Mouse (Mus musculus) hindbrain, embryonic 15.5 days (tissue): Measurements from ENCODE around the gene Dcp1b. TPM values are rescaled to one million over a fixed set of nuclear protein-coding genes. Genes with fewer than 3 reads are reported as not detected.

Experiments used
- ATAC-seq: fragments of 200-750 bp; cut with Nextera tagmentation; 2 replicates; pipeline ENCODE4 v1.8.0; 2017; ENCODE audit warnings: low read depth, moderate number of reproducible peaks, moderate TSS enrichment; ENCODE audit not compliant: low FRiP score
- H3K27ac ChIP-seq: fragments of 300-500 bp; sonication (generic); replicated peaks from 2 replicates; pipeline ENCODE4 v1.5.1; 2015; ENCODE audit warnings: mild to moderate bottlenecking, inconsistent platforms
- H3K27me3 ChIP-seq: fragments of 300-500 bp; sonication (generic); 2 replicates; pipeline ENCODE4 v1.6.1; 2015; ENCODE audit warnings: control low read depth, inconsistent platforms
- H3K36me3 ChIP-seq: fragments of 300-500 bp; sonication (generic); 2 replicates; pipeline ENCODE4 v1.6.1; 2015; ENCODE audit warnings: control low read depth, inconsistent platforms
- H3K4me1 ChIP-seq: fragments of 300-500 bp; sonication (generic); replicated peaks from 2 replicates; pipeline ENCODE4 v1.6.1; 2015; ENCODE audit warnings: control low read depth, inconsistent platforms
- H3K4me2 ChIP-seq: fragments of 300-500 bp; sonication (generic); 2 replicates; pipeline ENCODE4 v1.6.1; 2015; ENCODE audit warnings: moderate library complexity, mild to moderate bottlenecking, inconsistent platforms
- H3K4me3 ChIP-seq: fragments of 300-500 bp; sonication (generic); 2 replicates; pipeline ENCODE4 v1.5.1; 2015; ENCODE audit warnings: mild to moderate bottlenecking, inconsistent platforms
- H3K9ac ChIP-seq: fragments of 300-500 bp; sonication (generic); 2 replicates; pipeline ENCODE4 v1.6.1; 2015; ENCODE audit warnings: inconsistent platforms
- H3K9me3 ChIP-seq: fragments of 300-500 bp; sonication (generic); 2 replicates; pipeline ENCODE4 v1.6.1; 2016; ENCODE audit warnings: control low read depth, inconsistent platforms
- WGBS: fragments of 180-500 bp; shearing (Covaris S2); methylation state at CpG from one replicate; pipeline ENCODE4 v1.1.7; 2015; 5-methylcytosine and 5-hydroxymethylcytosine counted together
- polyA plus RNA-seq: library from polyadenylated mRNA; unstranded; fragments of >200 nt; fragmentation: Nextera tagmentation; extraction: Ambion mirVana; gene quantifications from 2 replicates; pipeline ENCODE4 v1.2.1, GENCODE M21; 2015

Gene Dcp1b
- polyA plus RNA-seq, 1 experiment from 2014 or later: 13.2 TPM

DNA sequence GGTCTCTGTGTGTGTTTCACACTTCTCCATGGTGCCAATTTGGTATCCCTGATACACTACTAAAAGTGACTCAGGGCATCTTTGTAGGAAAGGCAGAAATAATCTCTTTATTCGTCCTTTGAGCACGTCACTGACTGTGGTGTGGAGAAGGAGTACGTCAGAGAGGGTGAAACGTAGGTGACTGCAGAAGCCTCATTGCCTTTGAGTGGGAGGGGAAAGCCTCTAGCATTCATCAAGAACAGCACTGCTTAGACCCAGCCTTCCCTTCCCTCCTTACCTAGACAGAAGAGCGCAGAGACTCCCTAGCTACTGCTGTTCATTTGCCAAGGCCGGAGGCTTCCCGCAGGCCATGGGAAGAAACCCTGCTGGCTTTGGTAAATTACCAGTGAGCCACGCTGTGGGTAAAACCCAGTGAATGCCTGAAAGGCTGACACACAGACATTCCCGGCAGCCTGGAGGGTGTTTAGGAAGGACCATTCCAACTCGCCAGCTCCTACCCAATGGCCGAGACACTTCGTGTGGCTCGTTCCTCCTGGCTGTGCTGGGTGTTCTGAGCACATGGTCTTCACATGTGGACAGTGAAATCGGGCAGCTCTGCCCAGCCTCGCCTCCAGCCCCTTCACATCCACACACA lies 44.3 kb downstream of the Dcp1b start:
- Histone ChIP-seq H3K9me3 (no peaks in the 10 kb centered on the region), H3K9ac (no peak overlapping the region), H3K27ac (no peak overlapping the region), H3K36me3 (peaks cover 15% of the 10 kb centered on the region), H3K27me3 (no peaks in the 10 kb centered on the region), H3K4me1 (peaks cover 12% of the 10 kb centered on the region), H3K4me2 (no peak overlapping the region), H3K4me3 (no peak overlapping the region)
- WGBS: 68% methylated on average over 15 of the region's 15 CpGs
- ATAC-seq: no peak

DNA sequence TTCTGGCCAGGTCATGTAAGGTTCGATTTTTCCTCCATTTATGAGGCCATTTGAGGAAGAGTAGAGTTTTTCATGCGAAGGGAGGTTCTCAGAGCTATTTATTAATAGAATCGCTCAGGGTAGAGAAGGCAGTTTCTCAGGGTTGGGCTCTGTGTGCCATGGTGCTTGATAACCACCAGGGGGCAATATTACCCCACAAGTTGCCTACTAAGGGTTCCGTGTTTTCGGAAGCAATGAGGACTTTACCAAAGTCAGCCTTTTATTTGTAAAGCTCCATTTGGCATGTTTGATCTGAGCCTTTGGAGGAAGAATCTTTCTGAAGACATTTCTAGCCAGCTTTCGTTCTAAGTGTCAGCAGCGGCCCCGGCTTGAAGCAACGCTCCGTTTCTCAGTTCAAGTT lies 45.2 kb downstream of the Dcp1b start:
- Histone ChIP-seq H3K36me3 (peaks cover 5% of the 10 kb centered on the region), H3K4me1 (peaks cover 21% of the 10 kb centered on the region), H3K27me3 (no peaks in the 10 kb centered on the region), H3K27ac (no peak overlapping the region), H3K4me3 (no peak overlapping the region), H3K9ac (no peak overlapping the region), H3K4me2 (no peak overlapping the region), H3K9me3 (no peaks in the 10 kb centered on the region)
- 49% methylated on average over 10 of the region's 10 CpGs for WGBS
- ATAC-seq: peak; percentile 68; the same call in 1 of the 2 replicates

DNA sequence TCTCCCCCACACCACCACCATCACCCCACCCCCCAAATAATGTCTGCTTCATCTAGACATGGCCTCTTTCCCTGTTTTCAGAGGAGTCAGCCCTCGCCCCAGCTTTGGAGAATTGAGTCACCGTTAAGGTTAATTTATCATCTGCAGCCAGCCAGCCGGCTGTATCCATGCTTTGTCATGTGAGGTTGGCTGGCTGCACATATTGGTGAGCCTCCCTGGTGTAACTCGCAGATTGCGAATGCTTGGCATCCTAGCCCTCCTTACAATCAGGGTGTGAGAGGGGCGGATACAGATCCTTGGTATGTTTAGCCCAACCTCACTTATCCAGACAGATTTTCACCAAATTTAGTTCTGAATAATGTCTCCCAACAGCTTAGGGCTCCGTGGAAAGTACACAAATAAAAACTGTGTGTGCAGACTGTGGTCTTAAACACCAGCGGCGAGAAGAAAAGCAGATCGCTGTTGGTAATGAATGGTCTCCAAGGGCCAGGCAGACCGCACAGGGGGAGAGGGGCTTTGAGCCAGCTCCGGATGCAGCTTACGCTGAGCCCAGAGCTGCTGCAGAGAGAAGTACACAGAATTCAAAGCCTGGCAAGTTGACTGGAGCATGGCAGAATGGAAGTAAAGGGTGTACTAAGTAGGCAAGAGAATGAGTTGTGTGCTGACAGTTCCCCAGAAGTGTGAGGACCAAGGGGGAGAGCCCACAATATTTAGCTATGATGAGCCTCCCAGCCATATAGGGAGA lies 49.6 kb downstream of the Dcp1b start:
- H3K4me3 ChIP-seq: no peak overlapping the region
- no peak overlapping the region for H3K9ac ChIP-seq
- H3K4me1 ChIP-seq: peaks cover 25% of the 10 kb centered on the region
- no peaks in the 10 kb centered on the region for H3K27me3 ChIP-seq
- H3K36me3 ChIP-seq: no peaks in the 10 kb centered on the region
- peak; percentile 67 for ATAC-seq
- 26% methylated on average over 13 of the region's 13 CpGs for WGBS
- H3K27ac ChIP-seq: peak overlapping the region; percentile 56
- no peaks in the 10 kb centered on the region for H3K9me3 ChIP-seq
- peak overlapping the region; percentile 30 for H3K4me2 ChIP-seq

- peak overlapping the region; percentile 56 for H3K27ac ChIP-seq
Observed at GRCm38 (mm10) chr6:119225226-119225625, 50.2 kb downstream of the Dcp1b start.

GRCm38 (mm10) chr6:119225731-119226130 lies 50.7 kb downstream of the Dcp1b start:
- Histone ChIP-seq H3K9me3 (no peaks in the 10 kb centered on the region), H3K27ac (no peak overlapping the region), H3K4me2 (no peak overlapping the region), H3K27me3 (no peaks in the 10 kb centered on the region), H3K36me3 (no peaks in the 10 kb centered on the region), H3K9ac (no peak overlapping the region), H3K4me3 (no peak overlapping the region), H3K4me1 (peaks cover 21% of the 10 kb centered on the region)
- 81% methylated on average over 6 of the region's 6 CpGs for WGBS
- no peak for ATAC-seq

More at GRCm38 (mm10) chr6:119225226-119225625, 50.2 kb downstream of the Dcp1b start:
- Histone ChIP-seq H3K4me2 (0 out of 2 replicates have a peak overlapping the region, but pooled peaks have one; percentile 30), H3K9ac (no peak overlapping the region), H3K27me3 (no peaks in the 10 kb centered on the region), H3K9me3 (no peaks in the 10 kb centered on the region), H3K36me3 (no peaks in the 10 kb centered on the region), H3K4me1 (peaks cover 25% of the 10 kb centered on the region), H3K4me3 (no peak overlapping the region)
- WGBS: 68% methylated on average over 12 of the region's 12 CpGs
- ATAC-seq: peak; percentile 49; the same call in 1 of the 2 replicates

DNA sequence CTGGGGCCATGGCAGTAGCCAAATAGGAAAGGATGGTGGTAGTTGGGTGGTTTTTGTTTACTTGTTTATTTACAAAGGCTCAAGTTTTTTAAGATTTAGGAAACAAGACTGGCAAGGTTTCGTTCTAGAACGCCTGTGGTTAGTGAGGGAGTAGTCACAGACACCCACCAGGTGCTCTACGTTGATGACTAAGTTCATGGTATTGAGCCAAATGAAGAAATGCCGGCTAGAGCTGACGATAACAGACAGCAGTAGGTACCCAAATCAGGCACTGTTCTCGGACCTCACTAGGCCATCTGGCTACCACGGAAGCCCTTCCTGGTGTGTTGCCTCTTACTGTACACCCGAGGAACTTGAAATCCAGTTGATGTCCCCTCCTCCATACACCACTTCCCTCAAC lies 51.9 kb downstream of the Dcp1b start:
- ATAC-seq: no peak
- peaks cover 18% of the 10 kb centered on the region for H3K4me1 ChIP-seq
- H3K9ac ChIP-seq: no peak overlapping the region
- H3K36me3 ChIP-seq: no peaks in the 10 kb centered on the region
- H3K4me2 ChIP-seq: no peak overlapping the region
- H3K9me3 ChIP-seq: no peaks in the 10 kb centered on the region
- 92% methylated on average over 8 of the region's 8 CpGs for WGBS
- H3K4me3 ChIP-seq: no peak overlapping the region
- no peak overlapping the region for H3K27ac ChIP-seq
- no peaks in the 10 kb centered on the region for H3K27me3 ChIP-seq

DNA sequence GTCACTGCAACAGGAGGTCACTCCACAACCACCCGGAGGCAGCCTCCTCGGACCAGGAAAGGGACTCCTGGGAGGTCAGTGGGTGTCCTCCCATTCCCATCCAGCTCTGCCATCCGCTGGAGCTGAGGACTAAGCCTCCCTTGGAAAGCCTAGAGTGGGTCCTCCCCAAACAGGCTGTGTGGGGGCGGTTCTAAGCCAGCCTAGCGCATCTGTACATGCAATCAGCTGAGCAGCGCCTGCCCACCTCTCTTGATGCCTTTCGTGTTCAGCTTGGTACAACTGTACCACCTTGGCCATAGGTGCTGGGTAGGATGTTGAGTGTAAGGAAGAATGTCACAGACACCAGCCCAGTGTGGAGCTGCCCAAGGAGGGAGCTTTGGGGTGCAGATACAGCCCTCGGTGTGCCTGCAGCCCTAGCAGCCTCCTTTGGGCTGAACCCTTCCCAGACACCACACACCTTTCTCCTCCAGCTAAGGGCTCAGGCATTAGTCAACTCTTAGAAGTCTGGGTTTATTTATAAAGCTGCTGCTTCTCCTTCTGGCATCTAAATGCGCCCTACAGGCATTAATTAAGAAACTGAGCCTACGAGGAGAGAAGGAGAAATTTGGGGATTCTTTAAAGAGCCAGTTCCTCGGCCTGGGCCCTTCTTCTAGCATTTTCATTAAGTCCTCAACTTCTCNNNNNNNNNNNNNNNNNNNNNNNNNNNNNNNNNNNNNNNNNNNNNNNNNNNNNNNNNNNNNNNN lies 54.0 kb downstream of the Dcp1b start:
- H3K4me3 ChIP-seq: no peak overlapping the region
- H3K27me3 ChIP-seq: no peaks in the 10 kb centered on the region
- H3K9ac ChIP-seq: no peak overlapping the region
- no peak overlapping the region for H3K4me2 ChIP-seq
- H3K4me1 ChIP-seq: peaks cover 16% of the 10 kb centered on the region
- H3K9me3 ChIP-seq: no peaks in the 10 kb centered on the region
- H3K27ac ChIP-seq: no peak overlapping the region
- ATAC-seq: no peak
- 84% methylated on average over 11 of the region's 11 CpGs for WGBS
- H3K36me3 ChIP-seq: no peaks in the 10 kb centered on the region

DNA sequence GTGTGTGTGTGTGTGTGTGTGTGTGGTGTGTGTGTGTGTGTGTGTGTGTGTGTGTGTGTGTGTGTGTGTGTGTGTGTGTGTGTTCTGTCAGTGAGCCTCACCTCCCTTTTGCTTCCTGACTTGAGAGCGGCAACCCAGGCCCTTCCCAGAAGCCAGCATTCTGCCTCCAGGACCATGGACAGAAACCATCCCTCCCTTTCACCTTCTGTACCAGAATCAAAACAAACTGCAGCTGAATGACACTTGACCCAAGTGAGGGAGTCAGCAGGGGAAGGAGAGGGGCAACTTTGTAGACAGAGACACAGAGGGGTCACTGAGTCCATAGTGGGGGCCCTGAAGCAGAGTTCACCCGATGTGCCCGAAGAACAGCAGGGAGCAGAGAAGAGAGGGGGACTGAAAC lies 58.0 kb downstream of the Dcp1b start:
- Histone ChIP-seq H3K27ac (no peak overlapping the region), H3K36me3 (no peaks in the 10 kb centered on the region), H3K4me1 (peaks cover 20% of the 10 kb centered on the region), H3K9me3 (no peaks in the 10 kb centered on the region), H3K9ac (no peak overlapping the region), H3K4me2 (no peak overlapping the region), H3K27me3 (no peaks in the 10 kb centered on the region), H3K4me3 (no peak overlapping the region)
- ATAC-seq: no peak
- WGBS: 64% methylated on average over 3 of the region's 3 CpGs

DNA sequence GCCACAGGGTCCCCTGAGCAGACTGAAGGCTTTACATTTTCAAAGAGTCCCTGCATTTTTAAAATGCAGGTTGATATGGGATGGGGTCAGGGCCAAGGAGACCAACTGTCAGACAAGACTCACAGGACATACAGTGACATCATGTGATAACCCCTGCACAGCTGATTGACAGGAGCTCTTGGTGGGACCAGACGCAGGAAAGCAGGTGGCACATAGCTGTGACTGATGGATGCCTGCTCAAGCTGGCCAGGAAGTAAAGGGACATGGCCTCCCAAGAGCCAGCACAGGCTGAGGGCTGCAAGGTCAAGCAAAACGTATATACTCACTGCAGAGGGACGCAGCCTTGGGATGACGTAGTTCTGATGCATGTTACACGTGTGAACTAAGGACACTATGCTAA lies 60.4 kb downstream of the Dcp1b start:
- Histone ChIP-seq H3K9ac (no peak overlapping the region), H3K27me3 (no peaks in the 10 kb centered on the region), H3K4me3 (no peak overlapping the region), H3K27ac (no peak overlapping the region), H3K36me3 (no peaks in the 10 kb centered on the region), H3K4me1 (peaks cover 24% of the 10 kb centered on the region), H3K4me2 (no peak overlapping the region), H3K9me3 (no peaks in the 10 kb centered on the region)
- 80% methylated on average over 5 of the region's 5 CpGs for WGBS
- ATAC-seq: no peak

DNA sequence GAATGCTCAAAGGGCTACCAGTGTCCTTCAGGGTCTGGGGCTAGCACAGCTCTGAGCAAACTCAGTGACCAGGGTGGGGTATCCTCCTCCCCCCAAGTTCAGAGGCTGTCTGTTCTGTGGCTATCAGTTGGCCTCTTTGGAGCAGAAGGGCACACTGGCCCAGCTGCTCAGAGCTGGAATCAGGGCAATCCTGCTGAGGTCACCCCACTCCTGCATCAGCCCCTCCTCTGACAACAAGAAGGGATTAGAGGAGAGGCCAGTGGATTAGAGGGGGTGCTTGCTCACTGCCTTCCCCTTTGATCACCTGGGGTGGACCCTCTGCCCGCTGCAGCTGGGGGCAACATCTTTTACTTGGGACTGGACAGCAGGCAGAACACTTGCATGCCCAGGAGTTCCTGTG lies 61.2 kb downstream of the Dcp1b start, which contains the start of gene Cacna2d4:
Gene Cacna2d4, plus strand, starts transcription at position 286 of the 400 bp plus-strand sequence.
- no peaks in the 10 kb centered on the region for H3K27me3 ChIP-seq
- no peak within 1 kb of the TSS for H3K4me2 ChIP-seq
- peak within 1 kb of the TSS; percentile 81 for H3K27ac ChIP-seq
- 67% methylated on average over 1 of the region's 1 CpGs for WGBS
- ATAC-seq: no peak
- peaks cover 28% of the 10 kb centered on the region for H3K4me1 ChIP-seq
- H3K36me3 ChIP-seq: no peaks in the 10 kb centered on the region
- no peak within 1 kb of the TSS for H3K9ac ChIP-seq
- H3K9me3 ChIP-seq: no peaks in the 10 kb centered on the region
- no peak within 1 kb of the TSS for H3K4me3 ChIP-seq

DNA sequence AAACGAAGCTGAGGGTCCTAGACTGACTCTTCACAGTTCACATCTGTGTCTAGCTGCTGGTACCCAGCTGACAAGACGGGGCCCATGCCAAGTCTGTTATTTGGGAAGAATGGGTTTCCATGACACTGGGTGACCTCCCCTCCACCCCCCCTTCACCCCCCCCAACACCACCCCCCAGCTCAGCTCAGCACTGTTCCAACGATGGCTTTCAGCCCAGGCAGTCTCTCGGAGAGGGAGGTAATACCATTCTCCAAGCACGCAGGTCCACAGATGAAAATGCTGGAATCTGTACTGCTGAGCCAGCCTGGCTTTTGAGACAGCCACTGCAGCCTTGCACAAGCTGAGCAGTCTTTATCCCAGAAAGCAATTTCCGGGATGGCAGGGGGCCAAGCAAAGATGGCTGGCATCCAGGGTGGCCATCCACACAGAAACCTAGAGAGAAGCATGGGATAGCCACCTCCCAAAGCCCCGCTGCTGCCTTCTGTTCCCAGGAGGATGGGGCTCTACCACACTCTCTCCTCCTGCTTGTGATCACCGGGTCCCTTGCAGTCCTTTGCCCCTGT lies 62.5 kb downstream of the Dcp1b start:
- ATAC-seq: peak; percentile 94
- Histone ChIP-seq H3K4me1 (peaks cover 33% of the 10 kb centered on the region), H3K27me3 (no peaks in the 10 kb centered on the region), H3K9ac (no peak overlapping the region), H3K36me3 (no peaks in the 10 kb centered on the region), H3K4me3 (no peak overlapping the region), H3K9me3 (no peaks in the 10 kb centered on the region), H3K27ac (peak overlapping the region; percentile 81), H3K4me2 (peak overlapping the region; percentile 11; the same call in 1 of the 2 replicates)
- 33% methylated on average over 8 of the region's 8 CpGs for WGBS
